Mouse (Mus musculus) erythroblast, adult 5-6 weeks (primary cell): ENCODE measurements around the gene B3gat3. TPM values are rescaled to one million over a fixed set of nuclear protein-coding genes. Genes with fewer than 3 reads are reported as not detected.

Experiments
- ATAC-seq: replicated peaks from 2 replicates; pipeline ENCODE4 v1.8.0; 2016; ENCODE audit warnings: moderate number of reproducible peaks, mild to moderate bottlenecking, moderate TSS enrichment, inconsistent platforms; ENCODE audit not compliant: poor library complexity, low FRiP score, severe bottlenecking
- total RNA-seq, 2 experiments: library from RNA; stranded (forward) in 1 of 2; stranded (reverse) in 1 of 2; fragments of 150-400 nt in 1 of 2; fragments of 200-764, 138-1000 nt in 1 of 2; gene quantifications; 2 replicates each; pipeline versions ENCODE4 v1.2.3 to v1.2.4; 2015 to 2017; ENCODE audit warnings: low replicate concordance in 2 of 2

The B3gat3 gene
- total RNA-seq, 2 experiments from 2014 or later: 11.1 to 14.2 TPM

GRCm38 (mm10) chr19:8897211-8897864 lies 22.8 kb upstream of the B3gat3 start:
- ATAC-seq: peak; percentile 47

GRCm38 (mm10) chr19:8897865-8898495 lies 22.2 kb upstream of the B3gat3 start, which contains the start of gene Ganab:
TSS of gene Ganab (plus strand) at chr19:8898071.
- peak; percentile 95 for ATAC-seq

DNA sequence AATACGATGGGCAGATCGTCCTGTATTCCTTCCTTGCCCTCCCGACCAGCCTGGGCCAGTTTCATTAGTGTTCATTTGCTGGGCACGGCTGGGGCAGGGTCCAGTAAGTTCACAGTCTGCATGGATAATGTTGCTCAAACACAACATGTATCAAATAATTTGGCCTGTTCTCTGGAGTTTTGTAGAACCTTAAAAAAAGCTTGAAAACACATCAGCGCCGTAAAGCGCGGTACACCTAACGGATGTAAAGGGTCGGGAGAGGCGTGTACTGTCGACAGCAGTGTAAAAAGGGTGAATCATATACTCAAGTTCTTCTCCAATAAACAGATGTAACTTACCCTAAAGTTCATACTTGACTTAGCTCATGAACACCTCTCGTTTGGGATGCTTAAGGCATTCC lies 21.6 kb upstream of the B3gat3 start:
- peak; percentile 40 for ATAC-seq

DNA sequence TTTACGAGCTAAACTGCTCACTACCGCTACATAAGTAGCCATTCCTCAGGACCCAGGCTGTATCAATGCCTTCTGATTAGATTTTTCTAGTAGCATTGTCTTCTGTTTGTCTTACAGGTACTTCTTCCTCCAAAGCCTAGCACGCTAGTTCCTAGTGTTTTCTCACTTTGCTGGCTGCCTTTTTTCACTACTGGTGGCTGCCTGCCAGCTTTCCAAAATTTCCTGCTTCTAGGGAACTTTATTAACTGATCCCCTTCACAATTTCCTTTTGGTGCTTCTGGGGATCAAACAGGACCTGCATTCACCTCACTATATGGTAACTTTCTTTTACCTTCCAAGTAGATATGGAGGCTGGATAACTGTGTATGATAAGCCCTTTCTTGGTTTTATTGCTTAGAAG lies 21.1 kb upstream of the B3gat3 start:
- no peak for ATAC-seq

- ATAC-seq: no peak
Measured at GRCm38 (mm10) chr19:8903412-8903811, 16.8 kb upstream of the B3gat3 start.

DNA sequence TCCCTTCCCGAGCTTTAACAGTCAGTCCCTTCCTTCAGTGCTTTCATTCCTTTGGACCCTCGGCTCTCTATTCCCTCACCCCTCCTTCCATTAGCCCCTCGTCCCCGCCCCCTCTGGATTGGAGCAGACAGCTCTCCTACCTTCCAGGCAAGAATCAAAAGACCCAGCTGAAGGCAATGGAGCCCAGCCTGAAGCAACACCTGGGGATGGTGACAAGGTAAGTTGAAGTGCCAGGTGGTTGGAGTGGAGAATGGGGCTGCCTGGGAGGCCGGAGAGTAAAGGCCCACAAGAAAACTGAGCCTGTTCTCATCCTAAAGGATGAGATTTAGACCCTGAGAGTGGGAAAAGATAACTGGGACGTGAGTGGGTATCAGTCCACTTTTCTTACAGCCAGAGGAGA lies 11.6 kb upstream of the B3gat3 start:
- ATAC-seq: no peak

DNA sequence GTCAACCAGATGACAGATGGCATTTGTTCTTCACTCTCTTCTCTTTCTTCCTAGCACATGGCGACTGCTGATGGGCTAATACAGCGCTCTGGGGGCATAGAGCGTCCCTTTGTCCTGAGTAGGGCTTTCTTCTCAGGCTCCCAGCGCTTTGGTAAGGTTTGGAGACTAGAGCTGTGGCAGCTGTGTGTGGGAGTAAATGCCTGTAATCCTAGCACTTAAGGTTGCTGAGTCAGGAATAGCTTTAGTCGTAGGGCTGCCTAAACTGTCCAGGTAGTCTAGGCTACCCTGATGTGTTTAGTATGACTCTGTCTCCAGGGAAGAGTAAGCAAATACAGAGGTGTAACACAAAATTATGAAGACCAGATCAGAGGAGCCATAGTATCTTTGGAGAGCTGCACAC lies 8.4 kb upstream of the B3gat3 start:
- ATAC-seq: no peak

DNA sequence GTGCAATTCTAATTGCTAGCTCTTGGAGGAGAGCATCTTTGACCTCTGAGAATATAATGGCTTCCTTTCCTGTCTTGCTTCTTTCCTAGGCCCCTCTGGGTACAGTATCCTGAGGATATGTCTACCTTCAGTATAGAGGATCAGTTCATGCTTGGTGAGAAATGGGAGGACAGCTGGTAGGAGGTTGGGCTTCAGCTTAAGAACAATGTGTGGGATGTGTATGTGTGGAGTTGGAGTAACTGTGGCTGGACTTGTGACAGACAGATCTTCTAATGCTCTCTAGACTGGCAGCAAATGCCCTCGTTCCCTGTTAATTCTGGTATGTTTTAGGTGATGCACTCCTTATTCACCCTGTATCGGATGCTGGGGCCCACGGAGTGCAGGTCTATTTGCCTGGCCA lies 6.0 kb upstream of the B3gat3 start:
- no peak for ATAC-seq

DNA sequence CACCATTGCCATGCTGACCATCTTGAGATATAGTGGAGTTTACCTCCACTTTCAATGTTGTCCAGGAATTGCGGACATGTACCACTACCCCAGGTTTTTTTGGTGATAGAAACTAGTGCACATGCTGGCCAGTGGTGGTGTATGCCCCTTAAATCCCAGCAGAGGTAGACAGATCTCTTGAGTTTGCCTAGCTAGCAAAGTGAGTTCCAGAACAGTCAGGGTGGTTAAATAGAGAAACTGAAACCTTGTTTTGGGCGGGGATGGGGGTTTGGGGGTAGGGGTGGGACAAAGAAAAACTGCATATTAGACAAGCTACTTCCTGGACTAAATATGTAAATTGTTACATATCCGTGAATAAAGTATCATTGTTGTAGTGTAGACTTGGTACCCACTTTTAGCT lies 1.2 kb upstream of the B3gat3 start:
- no peak for ATAC-seq

DNA sequence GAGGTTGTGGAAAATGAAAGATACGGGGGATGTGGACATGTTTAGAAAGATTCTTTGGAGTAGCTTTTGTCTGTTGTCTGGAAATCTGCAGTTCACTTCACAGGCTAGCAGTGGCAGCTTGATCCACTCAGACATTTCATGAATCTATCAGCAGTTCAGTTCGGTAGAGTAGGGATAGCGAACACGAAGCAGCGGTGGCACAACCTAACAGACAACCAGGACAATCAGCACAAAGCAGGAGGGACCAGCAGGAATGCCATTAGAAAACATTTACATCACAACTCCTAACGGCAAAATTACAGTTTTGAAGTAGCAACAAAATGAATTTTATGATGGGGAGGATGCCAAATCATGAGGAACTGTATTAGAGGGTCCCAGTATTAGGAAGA lies 496 bp upstream of the B3gat3 start:
- no peak for ATAC-seq

DNA sequence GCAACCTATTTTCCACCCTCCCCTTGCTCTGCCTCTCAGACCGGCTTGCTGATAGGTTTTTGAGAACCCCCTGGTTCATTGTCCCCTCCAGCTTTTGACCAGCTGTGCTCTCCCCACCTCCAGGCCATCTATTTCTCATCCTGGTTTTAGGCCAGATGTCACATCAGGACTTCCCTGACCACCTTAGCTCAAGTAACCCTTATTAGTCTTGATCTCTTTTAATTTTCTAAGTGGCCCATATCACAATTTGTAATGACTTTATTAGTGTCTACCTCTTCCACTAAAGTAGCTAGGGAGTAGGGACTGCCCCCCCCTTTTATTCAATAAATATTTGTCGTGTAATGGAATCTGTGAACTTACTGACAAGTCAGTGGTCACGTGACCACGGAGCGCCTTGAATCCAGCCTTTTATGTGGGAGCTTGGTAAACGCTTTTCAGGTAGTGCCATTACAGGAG lies 690 bp downstream of the B3gat3 start:
- ATAC-seq: peak; percentile 73

- ATAC-seq: no peak
Measured at GRCm38 (mm10) chr19:8921741-8922140, 1.6 kb downstream of the B3gat3 start.

DNA sequence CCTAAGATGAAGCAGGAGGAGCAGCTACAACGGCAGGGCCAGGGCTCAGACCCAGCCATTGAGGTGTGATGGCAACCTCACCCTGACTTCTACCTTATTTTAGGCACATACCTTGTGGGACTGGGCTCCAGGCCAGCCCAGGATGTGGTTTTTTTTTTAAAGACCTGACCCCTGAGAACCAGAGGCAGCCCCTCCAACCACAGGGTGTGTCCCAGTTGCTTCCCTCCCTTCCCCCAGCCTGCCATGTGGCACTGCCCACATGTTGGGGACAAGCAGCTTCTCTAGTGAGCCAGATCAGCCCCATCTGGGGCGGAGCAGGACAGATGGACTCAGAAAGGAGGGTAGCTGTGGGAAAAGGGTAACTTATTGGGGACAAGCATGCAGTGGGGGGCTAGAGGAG lies 6.6 kb downstream of the B3gat3 start:
- ATAC-seq: no peak

- ATAC-seq: no peak
Measured at GRCm38 (mm10) chr19:8927891-8928525, 7.8 kb downstream of the B3gat3 start.

DNA sequence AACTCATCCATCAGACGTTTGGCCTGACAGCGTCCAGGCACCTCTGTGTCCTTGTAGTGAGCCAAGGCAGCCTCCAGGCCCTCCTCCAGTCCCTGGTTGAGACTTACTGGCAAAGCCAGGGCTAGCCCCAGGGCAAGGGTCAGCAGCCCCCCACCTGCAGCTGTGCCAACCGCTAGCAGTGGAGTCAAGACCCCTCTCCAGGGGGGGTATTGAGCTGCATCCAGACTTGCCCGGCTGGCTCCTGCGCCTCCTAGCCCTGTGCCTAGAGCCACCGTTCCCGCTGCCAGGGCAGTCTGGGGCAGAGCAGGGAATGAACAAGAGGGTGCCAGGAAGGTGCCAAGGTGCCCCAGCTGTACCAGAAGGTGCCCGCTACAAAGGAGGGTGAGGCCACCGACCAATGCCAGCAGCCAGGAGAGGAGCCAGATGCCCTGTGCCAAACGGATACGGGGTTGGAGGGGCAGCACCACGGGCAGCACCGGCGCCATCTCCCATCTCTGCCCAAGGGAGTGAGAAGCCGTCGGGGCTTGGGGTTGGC lies 8.6 kb downstream of the B3gat3 start:
- ATAC-seq: no peak; the same call in 1 of the 2 replicates

DNA sequence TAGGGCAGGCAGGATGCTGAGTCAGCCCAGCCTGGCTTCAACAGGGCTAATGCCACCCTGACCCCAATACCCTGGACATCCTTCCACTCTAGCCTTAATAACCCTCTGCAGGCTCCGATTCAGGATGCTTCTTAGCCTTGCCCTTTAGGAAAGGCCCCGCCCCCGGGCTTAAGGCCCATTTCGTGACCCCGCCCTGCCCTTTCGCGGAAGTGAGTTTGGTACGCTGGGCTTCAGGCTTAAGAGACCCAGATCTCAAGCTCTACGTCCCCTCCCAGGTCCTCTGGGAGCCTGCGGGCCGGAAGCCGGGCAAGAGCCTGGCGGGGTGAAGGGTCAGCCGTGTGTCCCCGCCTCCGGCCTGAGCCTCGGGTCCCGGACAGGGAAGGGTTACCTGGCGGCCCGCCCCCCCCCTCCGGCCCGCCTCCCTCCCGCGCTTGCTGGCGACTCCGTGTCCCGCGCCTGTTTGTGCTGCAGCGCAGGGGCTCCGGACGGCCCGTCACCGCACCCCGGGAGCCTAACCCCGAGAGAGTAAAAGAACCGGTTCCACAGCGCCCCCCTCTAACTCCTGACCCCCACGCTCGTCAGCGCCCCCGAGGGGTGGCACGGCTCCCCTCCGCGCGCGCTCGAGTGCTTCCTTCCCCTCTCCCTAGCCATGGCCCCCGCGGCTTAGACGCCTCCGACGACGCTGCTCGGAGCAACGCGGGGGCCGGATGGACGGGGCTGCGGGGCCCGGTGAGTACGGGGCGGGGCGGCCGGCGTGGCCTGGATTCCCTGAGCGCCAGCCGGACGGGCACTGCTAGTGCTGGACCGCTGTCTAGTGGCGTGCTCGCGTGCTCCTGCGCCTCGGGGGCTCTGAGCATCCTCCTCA lies 9.3 kb downstream of the B3gat3 start, which contains the start of the genes Rom1 and Eml3:
TSS of gene Rom1 (minus strand) at position 133 of the 865 bp plus-strand sequence.
TSS of gene Eml3 (plus strand) at position 329 of the 865 bp plus-strand sequence.
- ATAC-seq: peak; percentile 84

DNA sequence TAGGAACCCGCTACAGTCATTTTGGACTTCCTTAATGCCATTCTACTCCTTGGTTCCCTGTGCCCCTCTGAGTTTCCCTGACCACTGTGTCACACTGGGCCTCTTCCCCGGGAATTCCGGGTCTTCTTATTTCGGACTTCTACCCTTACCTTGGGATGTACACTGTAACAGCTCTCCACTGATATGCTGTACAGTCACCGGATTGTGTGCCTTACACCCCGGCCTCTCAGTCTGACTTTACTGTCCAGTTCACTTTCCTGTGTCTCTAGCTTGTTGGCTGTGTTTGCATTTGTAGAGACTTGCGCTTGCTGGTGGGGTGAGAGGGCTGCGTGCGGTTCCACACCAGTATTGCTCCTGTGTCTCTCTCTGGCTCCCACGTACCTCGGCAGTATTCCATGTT lies 9.9 kb downstream of the B3gat3 start:
- ATAC-seq: no peak

DNA sequence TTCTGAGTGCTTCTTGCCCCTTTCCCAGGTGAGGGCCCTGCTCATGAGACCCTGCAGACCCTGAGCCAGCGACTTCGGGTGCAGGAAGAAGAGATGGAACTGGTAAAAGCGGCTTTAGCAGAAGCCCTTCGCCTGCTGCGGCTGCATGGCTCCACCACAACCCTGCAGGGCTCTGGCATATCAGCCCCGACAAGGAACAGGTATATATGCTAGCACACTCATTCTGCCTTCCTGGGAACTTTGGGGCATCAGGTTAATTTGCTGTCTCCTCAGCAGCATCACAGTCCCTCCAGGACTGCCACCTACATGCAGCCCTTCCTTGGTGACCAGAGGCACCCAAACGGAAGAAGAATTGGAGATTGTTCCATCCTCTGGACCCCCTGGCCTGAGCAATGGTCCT lies 10.6 kb downstream of the B3gat3 start:
- no peak for ATAC-seq

GRCm38 (mm10) chr19:8936736-8937135 lies 16.6 kb downstream of the B3gat3 start:
- ATAC-seq: no peak
